Mouse (Mus musculus) hindbrain, embryonic 15.5 days (tissue): ENCODE data around the gene Slc2a4. TPM values are rescaled to one million over a fixed set of nuclear protein-coding genes. Genes with fewer than 3 reads are reported as not detected.

Source experiments
- ATAC-seq: fragments of 200-750 bp; cut with Nextera tagmentation; 2 replicates; pipeline ENCODE4 v1.8.0; 2017; ENCODE audit warnings: low read depth, moderate number of reproducible peaks, moderate TSS enrichment; ENCODE audit not compliant: low FRiP score
- H3K27ac ChIP-seq: fragments of 300-500 bp; sonication (generic); replicated peaks from 2 replicates; pipeline ENCODE4 v1.5.1; 2015; ENCODE audit warnings: mild to moderate bottlenecking, inconsistent platforms
- H3K27me3 ChIP-seq: fragments of 300-500 bp; sonication (generic); 2 replicates; pipeline ENCODE4 v1.6.1; 2015; ENCODE audit warnings: control low read depth, inconsistent platforms
- H3K36me3 ChIP-seq: fragments of 300-500 bp; sonication (generic); 2 replicates; pipeline ENCODE4 v1.6.1; 2015; ENCODE audit warnings: control low read depth, inconsistent platforms
- H3K4me1 ChIP-seq: fragments of 300-500 bp; sonication (generic); replicated peaks from 2 replicates; pipeline ENCODE4 v1.6.1; 2015; ENCODE audit warnings: control low read depth, inconsistent platforms
- H3K4me2 ChIP-seq: fragments of 300-500 bp; sonication (generic); 2 replicates; pipeline ENCODE4 v1.6.1; 2015; ENCODE audit warnings: moderate library complexity, mild to moderate bottlenecking, inconsistent platforms
- H3K4me3 ChIP-seq: fragments of 300-500 bp; sonication (generic); 2 replicates; pipeline ENCODE4 v1.5.1; 2015; ENCODE audit warnings: mild to moderate bottlenecking, inconsistent platforms
- H3K9ac ChIP-seq: fragments of 300-500 bp; sonication (generic); 2 replicates; pipeline ENCODE4 v1.6.1; 2015; ENCODE audit warnings: inconsistent platforms
- H3K9me3 ChIP-seq: fragments of 300-500 bp; sonication (generic); 2 replicates; pipeline ENCODE4 v1.6.1; 2016; ENCODE audit warnings: control low read depth, inconsistent platforms
- WGBS: fragments of 180-500 bp; shearing (Covaris S2); methylation state at CpG from one replicate; pipeline ENCODE4 v1.1.7; 2015; 5-methylcytosine and 5-hydroxymethylcytosine counted together
- microRNA-seq: library from miRNA; unstranded; fragments of <30 nt; microRNA quantifications from one replicate; pipeline ENCODE4, GENCODE M21; 2016
- polyA plus RNA-seq: library from polyadenylated mRNA; unstranded; fragments of >200 nt; fragmentation: Nextera tagmentation; extraction: Ambion mirVana; gene quantifications from 2 replicates; pipeline ENCODE4 v1.2.1, GENCODE M21; 2015

Gene Slc2a4
- polyA plus RNA-seq, 1 experiment from 2014 or later, result 4.1 TPM

- Histone ChIP-seq H3K27ac (peak overlapping the region; percentile 97), H3K4me2 (peak overlapping the region; percentile 88), H3K4me1 (peaks cover 34% of the 10 kb centered on the region), H3K4me3 (peak overlapping the region; percentile 91), H3K9ac (peak overlapping the region; percentile 94), H3K36me3 (peaks cover 35% of the 10 kb centered on the region), H3K27me3 (no peaks in the 10 kb centered on the region), H3K9me3 (no peaks in the 10 kb centered on the region)
- peak; percentile 1; the same call in 1 of the 2 replicates for ATAC-seq
- under 1% methylated on average over 39 of the region's 39 CpGs for WGBS
Measured at GRCm38 (mm10) chr11:69901993-69902392, 46.0 kb downstream of the Slc2a4 start.

- H3K4me1 ChIP-seq, result peaks cover 34% of the 10 kb centered on the region
- WGBS, result 0% methylated on average over 38 of the region's 42 CpGs
- peak overlapping the region; percentile 91 for H3K4me3 ChIP-seq
- no peaks in the 10 kb centered on the region for H3K27me3 ChIP-seq
- H3K27ac ChIP-seq, result peak overlapping the region; percentile 97
- H3K36me3 ChIP-seq, result peaks cover 30% of the 10 kb centered on the region
- H3K9me3 ChIP-seq, result no peaks in the 10 kb centered on the region
- H3K4me2 ChIP-seq, result peak overlapping the region; percentile 88
- H3K9ac ChIP-seq, result peak overlapping the region; percentile 94
- peak; percentile 76 for ATAC-seq
Measured at GRCm38 (mm10) chr11:69901406-69901846, 46.6 kb downstream of the Slc2a4 start.

- peak within 1 kb of the TSS; percentile 97 for H3K27ac ChIP-seq
- ATAC-seq, result peak; percentile 95
- no peaks in the 10 kb centered on the region for H3K27me3 ChIP-seq
- H3K4me2 ChIP-seq, result peak within 1 kb of the TSS; percentile 88
- H3K9me3 ChIP-seq, result no peaks in the 10 kb centered on the region
- peak within 1 kb of the TSS; percentile 94 for H3K9ac ChIP-seq
- H3K4me1 ChIP-seq, result peaks cover 34% of the 10 kb centered on the region
- WGBS, result under 1% methylated on average over 38 of the region's 38 CpGs
- peaks cover 23% of the 10 kb centered on the region for H3K36me3 ChIP-seq
- peak within 1 kb of the TSS; percentile 91 for H3K4me3 ChIP-seq
Measured at GRCm38 (mm10) chr11:69900471-69901405, 47.2 kb downstream of the Slc2a4 start, which contains the start of the genes 2810408A11Rik and Neurl4. TSS of gene 2810408A11Rik (minus strand) at chr11:69900987. TSS of gene Neurl4 (plus strand) at chr11:69901072.

GRCm38 (mm10) chr11:69899870-69900269, 48.1 kb downstream of the Slc2a4 start:
- Histone ChIP-seq H3K4me1 (peaks cover 34% of the 10 kb centered on the region), H3K9ac (peak overlapping the region; percentile 94), H3K4me2 (peak overlapping the region; percentile 88), H3K27ac (peak overlapping the region; percentile 97), H3K9me3 (no peaks in the 10 kb centered on the region), H3K36me3 (peaks cover 15% of the 10 kb centered on the region), H3K27me3 (no peaks in the 10 kb centered on the region), H3K4me3 (peak overlapping the region; percentile 91)
- ATAC-seq, result no peak
- WGBS, result 14% methylated on average over 4 of the region's 4 CpGs

- no peaks in the 10 kb centered on the region for H3K36me3 ChIP-seq
- peaks cover 17% of the 10 kb centered on the region for H3K4me1 ChIP-seq
- no peak within 1 kb of the TSS for H3K9ac ChIP-seq
- H3K9me3 ChIP-seq, result no peaks in the 10 kb centered on the region
- H3K27me3 ChIP-seq, result no peaks in the 10 kb centered on the region
- 78% methylated on average over 4 of the region's 4 CpGs for WGBS
- no peak within 1 kb of the TSS for H3K27ac ChIP-seq
- H3K4me3 ChIP-seq, result no peak within 1 kb of the TSS
- no peak within 1 kb of the TSS for H3K4me2 ChIP-seq
- ATAC-seq, result no peak
Measured at GRCm38 (mm10) chr11:69895291-69895690, 52.7 kb downstream of the Slc2a4 start, which contains the start of gene Acap1. TSS of gene Acap1 (minus strand) at chr11:69895539.

- Histone ChIP-seq H3K27ac (no peak overlapping the region), H3K9me3 (no peaks in the 10 kb centered on the region), H3K27me3 (no peaks in the 10 kb centered on the region), H3K4me3 (no peak overlapping the region), H3K36me3 (no peaks in the 10 kb centered on the region), H3K4me1 (peaks cover 13% of the 10 kb centered on the region), H3K9ac (no peak overlapping the region), H3K4me2 (no peak overlapping the region)
- 83% methylated on average over 5 of the region's 5 CpGs for WGBS
- ATAC-seq, result no peak
Measured at GRCm38 (mm10) chr11:69894671-69895070, 53.3 kb downstream of the Slc2a4 start.

Small RNAs within 50 kb of the gene (microRNA-seq; reads per million reads assigned to microRNA genes)
- not detected for gene Gm44349

Other genes with a start within 250 kb of the Slc2a4 start
- 15.6 and 16.6 TPM in 2 replicates for gene Polr2a, start 189.6 kb downstream of the Slc2a4 start, polyA plus RNA-seq
- gene Slc35g3, start 186.2 kb downstream of the Slc2a4 start, polyA plus RNA-seq, result 0.51 and 0.66 TPM in 2 replicates
- 5.2 and 5.3 TPM in 2 replicates for gene Zbtb4, start 182.3 kb downstream of the Slc2a4 start, polyA plus RNA-seq
- 1.2 and 2.2 TPM in 2 replicates for gene Chrnb1, start 152.2 kb downstream of the Slc2a4 start, polyA plus RNA-seq
- gene Fgf11, start 146.3 kb downstream of the Slc2a4 start, polyA plus RNA-seq, result 5.7 and 7.1 TPM in 2 replicates
- 1.1 and 2.0 TPM in 2 replicates for gene Tmem102, start 142.6 kb downstream of the Slc2a4 start, polyA plus RNA-seq
- gene Gm39566, start 132.9 kb downstream of the Slc2a4 start, polyA plus RNA-seq, result not detected in 2 replicates
- gene Spem2, start 129.7 kb downstream of the Slc2a4 start, polyA plus RNA-seq, result not detected in 2 replicates
- 0.21 and 0.34 TPM in 2 replicates for gene Spem1, start 126.0 kb downstream of the Slc2a4 start, polyA plus RNA-seq
- 20.9 and 21.0 TPM in 2 replicates for gene Nlgn2, start 110.4 kb downstream of the Slc2a4 start, polyA plus RNA-seq
- gene Tmem256, start 109.7 kb downstream of the Slc2a4 start, polyA plus RNA-seq, result 375 and 391 TPM in 2 replicates
- gene Plscr3, start 101.8 kb downstream of the Slc2a4 start, polyA plus RNA-seq, result 46.0 and 47.5 TPM in 2 replicates
- 0.10 and 0.12 TPM in 2 replicates for gene Tnk1, start 89.5 kb downstream of the Slc2a4 start, polyA plus RNA-seq
- gene Tmem95, start 70.2 kb downstream of the Slc2a4 start, polyA plus RNA-seq, result not detected in 2 replicates
- gene Kctd11, start 66.8 kb downstream of the Slc2a4 start, polyA plus RNA-seq, result 2.0 and 2.4 TPM in 2 replicates
- 0.52 and 0.58 TPM in 2 replicates for gene Acap1, start 52.6 kb downstream of the Slc2a4 start, polyA plus RNA-seq
- 8.8 TPM in 2 replicates for gene 2810408A11Rik, start 47.2 kb downstream of the Slc2a4 start, polyA plus RNA-seq
- 16.6 and 19.9 TPM in 2 replicates for gene Neurl4, start 47.1 kb downstream of the Slc2a4 start, polyA plus RNA-seq
- 68.4 and 69.9 TPM in 2 replicates for gene Gps2, start 34.3 kb downstream of the Slc2a4 start, polyA plus RNA-seq
- gene Eif5a, start 26.2 kb downstream of the Slc2a4 start, polyA plus RNA-seq, result 1,083 and 1,119 TPM in 2 replicates
- 6.7 and 6.8 TPM in 2 replicates for gene Ybx2, start 12.4 kb downstream of the Slc2a4 start, polyA plus RNA-seq
- gene Cldn7, start 16.6 kb upstream of the Slc2a4 start, polyA plus RNA-seq, result 0.34 and 1.0 TPM in 2 replicates
- 23.5 and 27.1 TPM in 2 replicates for gene Ctdnep1, start 33.0 kb upstream of the Slc2a4 start, polyA plus RNA-seq
- gene Elp5, start 34.3 kb upstream of the Slc2a4 start, polyA plus RNA-seq, result 163 and 174 TPM in 2 replicates
- gene Gabarap, start 43.0 kb upstream of the Slc2a4 start, polyA plus RNA-seq, result 561 and 571 TPM in 2 replicates
- 56.1 and 62.2 TPM in 2 replicates for gene Phf23, start 47.6 kb upstream of the Slc2a4 start, polyA plus RNA-seq
- 26.4 and 28.7 TPM in 2 replicates for gene Dvl2, start 52.4 kb upstream of the Slc2a4 start, polyA plus RNA-seq
- 58.0 and 62.2 TPM in 2 replicates for gene Acadvl, start 67.2 kb upstream of the Slc2a4 start, polyA plus RNA-seq
- gene Dlg4, start 68.8 kb upstream of the Slc2a4 start, polyA plus RNA-seq, result 23.8 and 24.1 TPM in 2 replicates
- 2.8 and 4.7 TPM in 2 replicates for gene Asgr1, start 105.9 kb upstream of the Slc2a4 start, polyA plus RNA-seq
- gene Asgr2, start 144.5 kb upstream of the Slc2a4 start, polyA plus RNA-seq, result not detected in 2 replicates
- 1.4 and 1.6 TPM in 2 replicates for gene Mgl2, start 182.1 kb upstream of the Slc2a4 start, polyA plus RNA-seq
- gene Clec10a, start 208.0 kb upstream of the Slc2a4 start, polyA plus RNA-seq, result 0.64 and 1.3 TPM in 2 replicates